Mouse (Mus musculus): ENCODE data around the gene Fam57a.
"Not testable (repeated sequence)": the region's sequence is repeated elsewhere in the genome, so short reads cannot be mapped to it uniquely, and the experiment has no call there.

The Fam57a gene

GRCm38 (mm10) chr11:76178726-76179494 is 561 bp upstream of the Fam57a start:
- peak; percentile 42 for DNase-seq (ENCODE audit: extremely low read depth, insufficient read length, low spot score)

GRCm38 (mm10) chr11:76180146-76180540 is 672 bp downstream of the Fam57a start:
- no peak for DNase-seq (ENCODE audit: extremely low read depth, insufficient read length, low spot score)

- no peak for DNase-seq (ENCODE audit: extremely low read depth, insufficient read length, low spot score)
Measured at GRCm38 (mm10) chr11:76183745-76184144, 4.3 kb downstream of the Fam57a start.

GRCm38 (mm10) chr11:76186908-76187307 is 7.4 kb downstream of the Fam57a start:
- DNase-seq (ENCODE audit: extremely low read depth, insufficient read length, low spot score), result no peak

- DNase-seq (ENCODE audit: extremely low read depth, insufficient read length, low spot score), result no peak
Measured at GRCm38 (mm10) chr11:76196275-76196976, 17.0 kb downstream of the Fam57a start.

- DNase-seq (ENCODE audit: extremely low read depth, insufficient read length, low spot score), result no peak
Measured at GRCm38 (mm10) chr11:76196977-76197469, 17.6 kb downstream of the Fam57a start.

- peak; percentile 86 for DNase-seq (ENCODE audit: extremely low read depth, insufficient read length, low spot score)
Measured at GRCm38 (mm10) chr11:76201761-76202674, 22.5 kb downstream of the Fam57a start.

GRCm38 (mm10) chr11:76206793-76207192 is 27.3 kb downstream of the Fam57a start:
- DNase-seq (ENCODE audit: extremely low read depth, insufficient read length, low spot score), result no peak

- no peak for DNase-seq (ENCODE audit: extremely low read depth, insufficient read length, low spot score)
Measured at GRCm38 (mm10) chr11:76210228-76210985, 30.9 kb downstream of the Fam57a start.

GRCm38 (mm10) chr11:76211595-76211994 is 32.1 kb downstream of the Fam57a start:
- not testable (repeated sequence) for DNase-seq (ENCODE audit: extremely low read depth, insufficient read length, low spot score)

GRCm38 (mm10) chr11:76213841-76214240 is 34.4 kb downstream of the Fam57a start:
- no peak for DNase-seq (ENCODE audit: extremely low read depth, insufficient read length, low spot score)

GRCm38 (mm10) chr11:76215011-76215410 is 35.5 kb downstream of the Fam57a start:
- no peak for DNase-seq (ENCODE audit: extremely low read depth, insufficient read length, low spot score)

- no peak for DNase-seq (ENCODE audit: extremely low read depth, insufficient read length, low spot score)
Measured at GRCm38 (mm10) chr11:76216049-76216540, 36.6 kb downstream of the Fam57a start.

- peak; percentile 58 for DNase-seq (ENCODE audit: extremely low read depth, insufficient read length, low spot score)
Measured at GRCm38 (mm10) chr11:76216681-76217389, 37.4 kb downstream of the Fam57a start.

GRCm38 (mm10) chr11:76217390-76217800 is 37.9 kb downstream of the Fam57a start, which contains the start of the genes Dbil5 and Gemin4:
TSS of gene Dbil5 (plus strand) at chr11:76217608.
TSS of gene Gemin4 (minus strand) at chr11:76217664.
- DNase-seq (ENCODE audit: extremely low read depth, insufficient read length, low spot score), result peak; percentile 99

GRCm38 (mm10) chr11:76224631-76225030 is 45.2 kb downstream of the Fam57a start:
- DNase-seq (ENCODE audit: extremely low read depth, insufficient read length, low spot score), result no peak

- DNase-seq (ENCODE audit: extremely low read depth, insufficient read length, low spot score), result no peak
Measured at GRCm38 (mm10) chr11:76225051-76225450, 45.6 kb downstream of the Fam57a start.

- peak; percentile 28 for DNase-seq (ENCODE audit: extremely low read depth, insufficient read length, low spot score)
Measured at GRCm38 (mm10) chr11:76236136-76236535, 56.7 kb downstream of the Fam57a start.

GRCm38 (mm10) chr11:76239750-76240149 is 60.3 kb downstream of the Fam57a start:
- DNase-seq (ENCODE audit: extremely low read depth, insufficient read length, low spot score), result no peak

Measured in 3134 (cell line).